Mouse (Mus musculus) brain, embryonic 14.5 days (tissue): Measurements from ENCODE around the gene Dhrs3.

Source experiments
- CTCF ChIP-seq: fragments of 200-500 bp; IDR thresholded peaks from 2 replicates; pipeline ENCODE4 v1.5.1; 2012; ENCODE audit warnings: inconsistent platforms, mild to moderate bottlenecking, moderate library complexity, borderline replicate concordance; ENCODE audit not compliant: insufficient read depth, insufficient read length; ENCODE audit errors: extremely low read depth
- POLR2A ChIP-seq: fragments of 200-500 bp; IDR thresholded peaks from 2 replicates; pipeline ENCODE4 v1.6.1; 2012; ENCODE audit warnings: mild to moderate bottlenecking, inconsistent platforms, borderline replicate concordance; ENCODE audit not compliant: poor library complexity, insufficient read depth, insufficient read length, severe bottlenecking; ENCODE audit errors: extremely low read depth

GRCm38 (mm10) chr4:144892937-144893272, 278 bp downstream of the Dhrs3 start:
- TF ChIP-seq POLR2A = no peak
- no peak for TF ChIP-seq CTCF
